Mouse (Mus musculus) hematopoietic stem cell, adult 5-6 weeks (primary cell): ENCODE measurements around the gene Abcc3. TPM values are rescaled to one million over a fixed set of nuclear protein-coding genes. Genes with fewer than 3 reads are reported as not detected.

Experiments
- ATAC-seq, 2 experiments: fragments of 125-278 bp in 1 of 2; replicated peaks in 1 of 2; 2 replicates each; pipeline ENCODE4 v1.8.0; 2016 to 2017; ENCODE audit warnings: inconsistent platforms in 2 of 2, mild to moderate bottlenecking in 2 of 2, moderate number of reproducible peaks in 2 of 2, low read depth in 1 of 2, moderate TSS enrichment in 1 of 2; ENCODE audit not compliant: low FRiP score in 2 of 2, poor library complexity in 2 of 2, severe bottlenecking in 2 of 2, insufficient read depth in 1 of 2, low TSS enrichment in 1 of 2
- total RNA-seq: library from RNA; stranded (forward); fragments of 172-1452, 232-1000 nt; gene quantifications from 2 replicates; pipeline ENCODE4 v1.2.3, GENCODE M21; 2017

Abcc3 gene
- total RNA-seq, 1 experiment from 2014 or later, result 3.8 TPM

- no peak for ATAC-seq
Measured at GRCm38 (mm10) chr11:94340948-94341933, 51.6 kb downstream of the Abcc3 start.

DNA sequence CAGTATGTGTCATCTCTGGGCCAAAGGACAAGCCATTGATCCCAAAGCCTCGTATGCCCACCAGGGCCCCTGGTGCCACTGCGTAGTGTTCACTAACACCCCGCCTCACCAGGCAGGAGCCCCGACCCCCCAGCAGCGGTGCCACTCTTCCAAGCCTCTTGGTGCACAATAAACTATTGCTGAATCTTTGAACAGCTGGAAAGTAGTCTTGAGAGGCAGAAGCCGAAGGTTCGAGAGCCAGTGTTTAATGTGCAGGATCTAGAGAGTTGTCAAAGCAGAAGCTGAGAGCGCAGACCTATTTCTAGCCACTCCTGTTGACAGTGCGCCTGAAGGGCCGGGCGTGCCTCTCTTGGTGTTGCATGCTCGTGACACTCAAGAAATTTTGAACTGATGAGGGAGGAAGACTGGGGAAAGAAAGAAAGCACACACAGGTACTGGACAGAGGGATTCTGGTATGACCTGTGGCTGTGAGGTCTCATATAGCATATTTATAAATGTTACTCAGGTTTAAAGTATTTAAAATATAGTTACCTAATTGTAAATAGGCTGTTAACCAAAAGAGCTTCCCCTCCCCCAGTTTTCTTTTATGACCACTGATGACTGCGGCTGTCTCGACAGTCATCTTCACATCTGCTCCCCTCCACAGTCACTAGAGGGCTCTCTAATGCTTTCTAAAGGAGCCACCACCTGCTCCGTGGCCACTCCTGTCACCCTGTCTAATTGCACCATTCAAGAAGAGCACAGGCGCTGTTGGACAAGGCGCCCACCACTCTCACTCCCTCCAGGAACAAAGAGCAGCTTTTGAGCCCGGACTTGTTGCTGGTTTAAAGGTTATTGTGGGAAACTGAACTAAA is 52.8 kb downstream of the Abcc3 start:
- peak; percentile 88 to 92 for ATAC-seq

DNA sequence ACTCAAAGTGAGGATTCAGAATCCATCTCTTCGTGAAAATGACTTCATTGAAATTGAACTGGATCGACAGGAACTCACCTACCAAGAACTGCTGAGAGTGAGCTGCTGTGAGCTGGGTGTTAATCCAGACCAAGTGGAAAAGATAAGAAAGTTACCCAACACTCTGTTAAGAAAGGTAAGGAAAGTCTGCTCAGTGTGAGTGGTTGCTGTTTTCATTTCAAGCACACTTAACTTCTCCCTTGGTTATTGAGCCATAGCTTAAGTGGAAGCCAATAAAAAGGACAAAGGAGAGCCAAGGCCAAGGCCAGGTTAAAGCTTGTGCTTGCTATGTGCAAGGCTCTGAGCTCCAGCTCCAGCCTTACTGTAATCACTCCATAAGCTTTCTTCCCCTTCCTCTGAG is 54.5 kb downstream of the Abcc3 start:
- no peak for ATAC-seq

- no peak for ATAC-seq
Measured at GRCm38 (mm10) chr11:94336551-94336950, 56.2 kb downstream of the Abcc3 start.

DNA sequence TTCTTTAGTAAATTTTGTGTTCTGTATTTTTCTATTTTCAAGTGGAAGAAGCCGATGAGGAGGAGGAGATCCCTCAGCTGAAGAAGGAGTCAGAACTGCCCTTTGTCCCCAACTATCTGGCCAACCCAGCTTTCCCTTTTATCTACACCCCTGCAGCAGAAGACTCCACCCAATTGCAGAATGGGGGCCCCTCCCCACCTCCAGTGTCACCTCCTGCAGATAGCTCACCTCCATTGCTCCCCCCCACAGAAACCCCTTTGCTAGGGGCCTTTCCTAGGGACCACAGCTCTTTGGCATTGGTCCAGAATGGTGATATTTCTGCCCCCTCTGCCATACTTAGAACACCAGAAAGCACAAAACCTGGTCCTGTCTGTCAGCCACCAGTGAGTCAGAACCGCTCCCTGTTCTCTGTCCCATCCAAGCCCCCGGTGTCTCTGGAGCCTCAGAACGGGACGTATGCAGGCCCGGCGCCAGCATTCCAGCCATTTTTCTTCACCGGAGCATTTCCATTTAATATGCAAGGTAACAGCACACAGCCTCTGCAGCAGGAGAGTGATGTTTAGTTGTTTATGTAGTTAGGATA is 58.3 kb downstream of the Abcc3 start:
- ATAC-seq, result no peak

GRCm38 (mm10) chr11:94332726-94333125 is 60.1 kb downstream of the Abcc3 start:
- ATAC-seq, result no peak

DNA sequence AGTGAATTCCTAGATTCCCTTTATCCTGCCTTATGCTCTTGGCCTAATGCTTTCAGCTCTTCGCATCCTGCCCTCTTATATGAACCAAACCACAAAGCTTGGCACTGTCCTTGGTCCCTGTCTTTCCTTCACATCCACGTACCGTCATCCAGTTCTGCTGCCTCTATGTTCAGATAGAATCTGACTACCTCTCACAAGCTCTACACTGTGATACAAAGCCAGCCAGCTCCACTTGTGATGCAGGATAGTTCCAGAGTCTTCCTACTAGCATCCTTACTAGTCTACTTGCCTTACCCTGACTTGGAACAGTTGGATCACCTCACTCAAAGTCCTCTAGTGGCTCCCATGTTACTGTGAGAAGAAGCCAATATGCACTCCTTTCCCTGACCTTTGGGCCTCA is 62.6 kb downstream of the Abcc3 start:
- no peak for ATAC-seq

- no peak for ATAC-seq
Measured at GRCm38 (mm10) chr11:94329270-94329891, 63.4 kb downstream of the Abcc3 start.

- ATAC-seq, result no peak
Measured at GRCm38 (mm10) chr11:94328644-94329025, 64.2 kb downstream of the Abcc3 start.

GRCm38 (mm10) chr11:94327693-94328643 is 64.8 kb downstream of the Abcc3 start, which contains the start of gene Ankrd40:
Ankrd40 (plus strand) TSS chr11:94328001.
- ATAC-seq, result peak; percentile 74 to 85

GRCm38 (mm10) chr11:94326961-94327411 is 65.8 kb downstream of the Abcc3 start:
- no peak for ATAC-seq

DNA sequence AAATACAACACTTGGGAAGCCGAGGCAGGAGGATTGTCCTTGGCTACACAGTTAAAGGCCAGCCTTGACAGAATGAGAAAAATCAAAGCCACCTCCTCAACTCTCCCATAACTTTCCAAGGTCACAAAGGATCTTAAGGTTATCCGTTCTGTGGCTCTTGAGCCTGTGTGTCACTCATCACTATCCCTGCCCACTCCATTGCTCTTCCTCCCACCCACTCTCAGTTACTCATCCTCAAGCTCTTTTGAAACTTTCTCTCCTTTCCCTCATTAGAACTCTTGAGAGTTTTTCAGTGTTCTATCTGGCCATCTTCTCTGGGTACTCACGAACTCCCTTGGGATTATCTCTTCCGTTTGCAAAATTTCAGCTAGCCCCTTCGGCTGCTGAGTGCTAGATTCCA is 68.2 kb downstream of the Abcc3 start:
- no peak for ATAC-seq

DNA sequence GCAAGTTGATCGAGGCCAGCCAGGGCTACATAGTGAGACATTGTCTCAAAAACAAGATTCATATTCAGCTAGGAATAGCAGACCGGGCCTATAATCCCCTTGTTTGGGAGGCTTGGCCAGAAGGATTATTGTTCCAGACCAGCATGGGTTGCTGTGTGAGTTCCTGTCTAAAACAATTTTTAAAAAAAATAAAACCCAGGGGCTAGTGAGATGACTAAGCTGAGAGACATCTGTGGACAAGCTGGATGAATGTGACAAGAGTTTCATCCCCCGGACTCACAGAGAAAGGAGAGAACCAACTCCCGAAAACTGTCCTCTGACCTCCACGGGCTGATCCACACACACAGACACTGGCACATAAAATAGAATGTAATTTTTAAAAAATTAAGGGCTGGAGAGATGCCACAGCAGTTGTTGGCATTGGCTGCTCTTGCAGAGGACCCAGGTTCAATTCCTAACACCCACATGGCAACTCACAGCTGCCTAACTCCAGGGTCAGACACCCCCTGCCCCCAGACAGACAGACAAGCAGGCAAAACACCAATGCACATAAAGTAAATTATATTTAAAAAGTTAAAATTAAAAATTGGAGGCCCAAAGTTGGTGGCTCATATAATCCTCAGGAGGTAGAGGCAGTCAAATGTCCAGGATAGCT is 69.4 kb downstream of the Abcc3 start:
- no peak for ATAC-seq

DNA sequence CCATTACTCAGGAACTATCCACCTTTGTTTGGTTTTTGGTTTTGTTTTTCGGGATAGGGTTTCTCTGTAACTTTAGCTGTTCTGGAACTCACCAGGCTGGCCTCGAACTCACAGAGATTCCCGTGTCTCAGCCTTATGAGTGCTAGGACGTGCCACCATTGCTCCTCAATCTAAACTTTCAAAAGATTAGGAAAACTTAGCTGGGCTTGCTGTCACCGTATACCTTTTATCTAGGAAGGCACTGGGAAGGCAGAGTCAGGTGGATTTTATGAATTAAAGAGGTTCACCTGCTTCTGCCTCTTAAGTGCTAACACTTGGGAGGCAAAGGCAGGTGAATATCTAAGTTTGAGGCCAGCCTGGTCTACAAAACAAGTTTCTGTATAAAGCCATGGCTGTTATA is 70.2 kb downstream of the Abcc3 start:
- no peak for ATAC-seq

GRCm38 (mm10) chr11:94321931-94322400 is 70.8 kb downstream of the Abcc3 start, which contains the start of gene Luc7l3:
Luc7l3 (minus strand) TSS chr11:94321988.
- ATAC-seq, result peak; percentile 83 to 94
